Mouse (Mus musculus): ENCODE measurements around the gene Mpped2.

GRCm38 (mm10) chr2:106744086-106744485 lies 51.0 kb downstream of the Mpped2 start:
- TF ChIP-seq USF1 (IDR thresholded peaks at IDR 0.05; ENCODE audit: low read depth) (no peak), CTCF (IDR thresholded peaks at IDR 0.05; ENCODE audit: control insufficient read depth, insufficient read depth, insufficient read length) (no peak), CEBPB (IDR thresholded peaks at IDR 0.05; ENCODE audit: low read depth) (no peak), MAX (IDR thresholded peaks at IDR 0.05) (no peak), MYOG (IDR thresholded peaks at IDR 0.05; ENCODE audit: control insufficient read depth, extremely low read depth, insufficient read length) (no peak)
